Mouse (Mus musculus) kidney, postnatal 0 days (tissue): ENCODE measurements at regions not wholly inside any gene's neighbourhood (a gene's known extent, or its start where the extent isn't known, plus 50 kb on each side); places are given as distances from the start of the nearest gene placed in this dataset.

ENCODE experiments used
- ATAC-seq: fragments of 200-750 bp; cut with Nextera tagmentation; replicated peaks from 2 replicates; pipeline ENCODE4 v1.8.0; 2017; ENCODE audit warnings: low read depth, moderate number of reproducible peaks, moderate TSS enrichment, moderate library complexity; ENCODE audit not compliant: low FRiP score
- DNase-seq: peaks from one replicate; pipeline ENCODE4 v3.0.0-alpha.2; 2016; ENCODE audit warnings: low spot score
- H3K27ac ChIP-seq: fragments of 300-500 bp; sonication (generic); 2 replicates; pipeline ENCODE4 v1.5.1; 2014; ENCODE audit warnings: mild to moderate bottlenecking
- H3K27me3 ChIP-seq: fragments of 300-500 bp; sonication (generic); 2 replicates; pipeline ENCODE4 v1.6.1; 2014; ENCODE audit warnings: low read length, mixed read lengths; ENCODE audit not compliant: insufficient read depth
- H3K36me3 ChIP-seq: fragments of 300-500 bp; sonication (generic); 2 replicates; pipeline ENCODE4 v1.6.1; 2014; ENCODE audit warnings: low read length, mixed read lengths; ENCODE audit not compliant: insufficient read depth
- H3K4me1 ChIP-seq: fragments of 300-500 bp; sonication (generic); replicated peaks from 2 replicates; pipeline ENCODE4 v1.6.1; 2014; ENCODE audit warnings: antibody characterized with exemption, low read length, mixed read lengths; ENCODE audit not compliant: insufficient read depth
- H3K4me2 ChIP-seq: fragments of 300-500 bp; sonication (generic); 2 replicates; pipeline ENCODE4 v1.6.1; 2014; ENCODE audit warnings: mild to moderate bottlenecking, low read length, moderate library complexity, mixed read lengths
- H3K4me3 ChIP-seq: fragments of 300-500 bp; sonication (generic); replicated peaks from 2 replicates; pipeline ENCODE4 v1.5.1; 2014; ENCODE audit warnings: low read depth, low read length
- H3K9ac ChIP-seq: fragments of 300-500 bp; sonication (generic); 2 replicates; pipeline ENCODE4 v1.6.1; 2014; ENCODE audit warnings: low read depth, low read length
- H3K9me3 ChIP-seq: fragments of 300-500 bp; sonication (generic); replicated peaks from 2 replicates; pipeline ENCODE4 v1.6.1; 2016; ENCODE audit warnings: low read length, inconsistent platforms, mixed read lengths
- CTCF ChIP-seq: IDR thresholded peaks from 2 replicates; pipeline ENCODE4 v1.5.1; 2016; ENCODE audit warnings: antibody characterized with exemption, low read depth, mild to moderate bottlenecking, moderate library complexity
- WGBS: fragments of 180-500 bp; shearing (Covaris S2); extraction: QIAGEN DNeasy Blood & Tissue Kit; methylation state at CpG from one replicate; pipeline ENCODE4 v1.1.7; 2014; 5-methylcytosine and 5-hydroxymethylcytosine counted together

- no peak for TF ChIP-seq CTCF
- 0 out of 2 replicates have a peak, but pooled peaks cover 3% of the 10 kb centered on the region for H3K27me3 ChIP-seq
- peaks cover 7% of the 10 kb centered on the region; the same call in 1 of the 2 replicates for H3K4me1 ChIP-seq
- H3K9ac ChIP-seq, result no peak overlapping the region
- no peak overlapping the region for H3K27ac ChIP-seq
- peak overlapping the region; percentile 37 for H3K4me3 ChIP-seq
- DNase-seq (peak; percentile 22), ATAC-seq (no peak; the same call in 1 of the 2 replicates)
- H3K36me3 ChIP-seq, result no peaks in the 10 kb centered on the region
- peak overlapping the region; percentile 52 for H3K4me2 ChIP-seq
- H3K9me3 ChIP-seq, result no peaks in the 10 kb centered on the region
- 5% methylated on average over 19 of the region's 19 CpGs for WGBS
These were observed 169.8 kb downstream of the Foxa2 start for GRCm38 (mm10) chr2:147876708-147877542.

DNA sequence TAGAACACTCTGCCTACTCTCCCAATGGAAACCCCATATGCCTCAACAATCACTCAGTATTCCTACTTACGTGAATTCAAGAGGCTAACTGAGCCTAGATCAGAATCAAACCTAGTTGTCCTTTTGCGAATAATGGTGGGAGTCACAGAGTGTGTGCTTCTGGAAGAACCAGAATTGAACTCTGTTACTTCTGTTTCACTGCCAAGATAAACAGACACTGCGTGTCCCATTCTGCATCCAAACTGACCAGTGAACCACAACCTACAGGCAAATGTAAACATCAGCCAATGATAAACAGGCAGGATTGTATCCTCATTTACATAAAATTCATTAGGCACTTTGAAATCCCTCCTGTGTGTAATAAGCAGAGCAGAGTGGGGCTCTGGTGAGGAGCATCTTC, 173.8 kb downstream of the Foxa2 start:
- Histone ChIP-seq H3K27ac (no peak overlapping the region), H3K4me2 (no peak overlapping the region), H3K36me3 (no peaks in the 10 kb centered on the region), H3K9ac (no peak overlapping the region), H3K4me1 (peaks cover 7% of the 10 kb centered on the region; the same call in 1 of the 2 replicates), H3K27me3 (0 out of 2 replicates have a peak, but pooled peaks cover 3% of the 10 kb centered on the region), H3K4me3 (no peak overlapping the region), H3K9me3 (no peaks in the 10 kb centered on the region)
- DNase-seq (no peak), ATAC-seq (no peak)
- WGBS, result 60% methylated on average over 3 of the region's 3 CpGs
- no peak for TF ChIP-seq CTCF

DNA sequence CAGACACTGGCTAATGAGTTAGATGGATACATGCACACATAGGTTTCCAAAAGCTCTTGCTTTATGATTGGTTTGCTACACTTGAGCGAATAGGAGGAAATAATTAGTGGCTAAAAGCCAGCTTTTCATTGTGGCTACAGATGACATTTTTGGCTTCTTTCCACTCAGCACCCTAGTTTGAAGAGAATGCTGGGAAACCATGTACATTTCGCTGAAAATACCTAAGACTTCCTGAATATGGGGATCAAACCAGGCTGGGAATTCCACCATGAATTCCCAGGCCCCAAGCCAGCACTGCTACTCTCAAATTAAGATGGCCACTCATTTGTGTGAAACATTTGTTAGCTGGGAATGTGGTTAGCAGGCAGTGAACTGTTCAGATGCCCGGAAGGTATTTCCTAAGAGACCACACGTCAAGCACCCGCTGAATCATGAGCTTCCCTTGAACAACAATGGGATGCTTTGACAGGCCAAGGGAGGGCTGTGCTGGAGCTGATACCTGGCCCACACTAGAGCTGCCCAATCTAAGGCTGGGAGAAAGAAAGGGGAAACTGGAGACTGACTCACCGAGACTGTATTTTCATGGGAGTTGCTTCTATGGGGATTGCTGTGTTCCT, 195.5 kb downstream of the Foxa2 start:
- Histone ChIP-seq H3K4me2 (no peak overlapping the region), H3K9me3 (no peaks in the 10 kb centered on the region), H3K4me1 (no peaks in the 10 kb centered on the region), H3K36me3 (no peaks in the 10 kb centered on the region), H3K4me3 (no peak overlapping the region), H3K9ac (no peak overlapping the region), H3K27me3 (no peaks in the 10 kb centered on the region), H3K27ac (no peak overlapping the region)
- no peak for TF ChIP-seq CTCF
- WGBS, result 65% methylated on average over 6 of the region's 6 CpGs
- ATAC-seq (no peak), DNase-seq (no peak)

DNA sequence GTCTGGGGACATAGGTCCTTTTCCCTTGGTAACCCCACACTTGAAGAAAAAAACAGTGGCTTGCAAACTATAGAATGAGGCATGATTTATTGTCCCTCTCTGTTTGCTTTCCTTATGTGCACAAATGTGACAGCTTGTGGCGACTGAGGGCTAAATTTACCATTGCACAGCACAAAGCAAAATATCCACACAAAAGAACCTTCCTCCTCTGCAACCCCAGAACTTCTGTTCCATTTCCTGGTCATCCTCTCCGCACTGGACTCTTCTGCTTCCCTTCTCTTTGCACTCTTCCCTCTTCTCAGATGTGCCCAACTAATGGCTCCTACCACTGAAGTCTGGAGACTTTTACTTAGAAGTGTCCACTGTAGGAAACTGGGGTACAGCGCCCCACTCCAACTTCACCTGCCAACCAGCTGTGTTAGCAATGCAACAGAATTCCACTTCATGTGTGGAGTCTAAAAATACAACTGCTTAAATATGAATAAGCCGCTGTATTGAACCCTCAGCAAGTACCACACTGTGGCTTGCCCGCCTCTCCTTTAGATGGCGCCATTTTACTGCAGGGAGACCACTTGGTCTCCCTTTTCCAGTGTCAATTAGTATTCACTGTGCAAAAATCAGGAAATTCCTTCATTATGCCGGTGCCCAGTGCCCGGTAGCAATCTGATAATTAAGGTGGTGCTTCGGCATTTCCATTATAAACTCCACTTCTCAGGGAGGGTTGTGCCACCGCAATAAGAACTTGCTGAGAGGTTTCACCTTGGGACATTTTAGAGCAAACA, 199.6 kb downstream of the Foxa2 start:
- Histone ChIP-seq H3K27ac (no peak overlapping the region), H3K4me3 (no peak overlapping the region), H3K4me1 (no peaks in the 10 kb centered on the region), H3K27me3 (no peaks in the 10 kb centered on the region), H3K9me3 (no peaks in the 10 kb centered on the region), H3K9ac (no peak overlapping the region), H3K4me2 (no peak overlapping the region), H3K36me3 (no peaks in the 10 kb centered on the region)
- 23% methylated on average over 10 of the region's 10 CpGs for WGBS
- TF ChIP-seq CTCF, result peak; percentile 75
- DNase-seq (peak; percentile 55), ATAC-seq (no peak)

DNA sequence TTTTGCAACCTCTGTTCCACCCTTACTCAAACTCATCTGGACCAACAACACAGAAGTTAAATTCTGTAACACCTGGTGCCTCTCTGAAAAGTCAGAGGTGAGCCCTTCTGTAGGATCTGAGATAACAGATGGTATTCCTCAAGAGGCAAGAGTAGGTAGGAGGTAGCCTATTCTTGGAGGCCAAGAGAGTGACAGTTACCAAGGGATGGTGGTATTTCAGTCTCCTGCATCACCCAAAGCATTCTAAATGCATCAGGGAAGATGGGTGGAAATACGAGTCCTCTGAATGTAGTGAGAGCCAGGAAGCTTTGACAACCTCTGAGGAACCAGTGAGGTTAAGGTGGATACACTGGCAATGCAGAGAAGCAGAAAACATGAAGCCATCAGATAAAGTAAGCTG, 201.5 kb downstream of the Foxa2 start:
- WGBS, result 56% methylated on average over 1 of the region's 1 CpGs
- Histone ChIP-seq H3K4me2 (no peak overlapping the region), H3K9me3 (no peaks in the 10 kb centered on the region), H3K27me3 (no peaks in the 10 kb centered on the region), H3K36me3 (no peaks in the 10 kb centered on the region), H3K9ac (no peak overlapping the region), H3K4me1 (no peaks in the 10 kb centered on the region), H3K4me3 (no peak overlapping the region), H3K27ac (no peak overlapping the region)
- no peak for TF ChIP-seq CTCF
- DNase-seq (no peak), ATAC-seq (no peak)

DNA sequence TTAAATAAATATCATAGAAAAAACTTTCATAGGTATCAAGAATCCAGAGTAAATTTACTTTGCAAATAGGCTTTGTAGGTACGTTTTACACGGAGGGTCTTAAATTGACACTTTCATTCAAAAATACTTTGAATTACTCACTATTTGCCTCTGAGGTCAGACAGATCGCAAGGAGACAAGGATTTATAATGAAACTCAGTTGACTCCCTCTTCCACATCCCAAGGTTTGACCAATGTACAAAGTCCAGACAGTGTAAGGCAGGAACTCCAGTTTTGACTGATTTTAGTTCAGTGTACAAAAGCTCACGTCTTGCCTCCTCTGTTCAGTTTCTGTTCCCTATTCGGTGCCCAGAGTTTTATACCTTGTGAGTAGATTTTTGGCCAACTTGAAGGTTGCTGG, 205.8 kb downstream of the Foxa2 start:
- H3K4me3 ChIP-seq, result no peak overlapping the region
- no peak overlapping the region for H3K27ac ChIP-seq
- no peak overlapping the region for H3K9ac ChIP-seq
- no peaks in the 10 kb centered on the region for H3K27me3 ChIP-seq
- no peaks in the 10 kb centered on the region for H3K9me3 ChIP-seq
- DNase-seq, result no peak
- H3K36me3 ChIP-seq, result no peaks in the 10 kb centered on the region
- H3K4me1 ChIP-seq, result no peaks in the 10 kb centered on the region
- no peak overlapping the region for H3K4me2 ChIP-seq
- 72% methylated on average over 5 of the region's 5 CpGs for WGBS
- no peak for ATAC-seq
- TF ChIP-seq CTCF, result no peak
